Mouse (Mus musculus): Measurements from ENCODE around the gene Trim33. TPM values are rescaled to one million over a fixed set of nuclear protein-coding genes. Genes with fewer than 3 reads are reported as not detected.

Trim33 gene
- polyA plus RNA-seq, 1 experiment from 2014 or later, result 39.0 TPM

- Histone ChIP-seq H3K4me3 (replicated peaks; ENCODE audit: low read depth, low read length) (peak overlapping the region; percentile 90), H3K36me3 (ENCODE audit: control insufficient read depth, insufficient read depth, low read length) (no peaks in the 10 kb centered on the region), H3K9ac (replicated peaks; ENCODE audit: low read length) (peak overlapping the region; percentile 99), H3K9me3 (ENCODE audit: control insufficient read depth, low read length) (no peaks in the 10 kb centered on the region), H3K27me3 (ENCODE audit: control insufficient read depth, insufficient read depth, low read length) (no peaks in the 10 kb centered on the region), H3K4me1 (ENCODE audit: control insufficient read depth, insufficient read depth, low read length) (peaks cover 7% of the 10 kb centered on the region), H3K27ac (replicated peaks; ENCODE audit: low read depth, low read length) (peak overlapping the region; percentile 96), H3K4me2 (ENCODE audit: low read length) (peak overlapping the region; percentile 67)
- 12% methylated on average over 11 of the region's 11 CpGs for WGBS
- peak; percentile 35 for DNase-seq
- ATAC-seq (ENCODE audit: low FRiP score, low TSS enrichment), result no peak
These were observed 422 bp upstream of the Trim33 start for GRCm38 (mm10) chr3:103278561-103279181.

- Histone ChIP-seq H3K27ac (replicated peaks; ENCODE audit: low read depth, low read length) (peak overlapping the region; percentile 96), H3K4me2 (ENCODE audit: low read length) (peak overlapping the region; percentile 84), H3K9me3 (ENCODE audit: control insufficient read depth, low read length) (no peaks in the 10 kb centered on the region), H3K9ac (replicated peaks; ENCODE audit: low read length) (peak overlapping the region; percentile 99), H3K27me3 (ENCODE audit: control insufficient read depth, insufficient read depth, low read length) (no peaks in the 10 kb centered on the region), H3K4me3 (replicated peaks; ENCODE audit: low read depth, low read length) (peak overlapping the region; percentile 90), H3K4me1 (ENCODE audit: control insufficient read depth, insufficient read depth, low read length) (peaks cover 7% of the 10 kb centered on the region), H3K36me3 (ENCODE audit: control insufficient read depth, insufficient read depth, low read length) (no peaks in the 10 kb centered on the region)
- peak; percentile 55 for ATAC-seq (ENCODE audit: low FRiP score, low TSS enrichment)
- peak; percentile 76 for DNase-seq
- under 1% methylated on average over 35 of the region's 36 CpGs for WGBS
These were observed 1.2 kb downstream of the Trim33 start for GRCm38 (mm10) chr3:103280241-103280761.

GRCm38 (mm10) chr3:103280875-103281274 is 1.8 kb downstream of the Trim33 start:
- ATAC-seq (ENCODE audit: low FRiP score, low TSS enrichment), result no peak
- DNase-seq, result no peak
- H3K4me3 ChIP-seq (replicated peaks; ENCODE audit: low read depth, low read length), result peak overlapping the region; percentile 90
- 34% methylated on average over 5 of the region's 5 CpGs for WGBS
- H3K27ac ChIP-seq (replicated peaks; ENCODE audit: low read depth, low read length), result peak overlapping the region; percentile 96; the same call in 1 of the 2 replicates
- H3K27me3 ChIP-seq (ENCODE audit: control insufficient read depth, insufficient read depth, low read length), result no peaks in the 10 kb centered on the region
- H3K4me2 ChIP-seq (ENCODE audit: low read length), result peak overlapping the region; percentile 84
- H3K36me3 ChIP-seq (ENCODE audit: control insufficient read depth, insufficient read depth, low read length), result no peaks in the 10 kb centered on the region
- H3K4me1 ChIP-seq (ENCODE audit: control insufficient read depth, insufficient read depth, low read length), result peaks cover 7% of the 10 kb centered on the region
- no peaks in the 10 kb centered on the region for H3K9me3 ChIP-seq (ENCODE audit: control insufficient read depth, low read length)
- H3K9ac ChIP-seq (replicated peaks; ENCODE audit: low read length), result peak overlapping the region; percentile 99

- H3K27me3 ChIP-seq (ENCODE audit: control insufficient read depth, insufficient read depth, low read length), result no peaks in the 10 kb centered on the region
- no peak overlapping the region for H3K9ac ChIP-seq (replicated peaks; ENCODE audit: low read length)
- ATAC-seq (ENCODE audit: low FRiP score, low TSS enrichment) (no peak), DNase-seq (no peak)
- no peak overlapping the region for H3K27ac ChIP-seq (replicated peaks; ENCODE audit: low read depth, low read length)
- no peak overlapping the region for H3K4me2 ChIP-seq (ENCODE audit: low read length)
- no peaks in the 10 kb centered on the region for H3K36me3 ChIP-seq (ENCODE audit: control insufficient read depth, insufficient read depth, low read length)
- WGBS, result 87% methylated on average over 4 of the region's 4 CpGs
- no peak overlapping the region for H3K4me3 ChIP-seq (replicated peaks; ENCODE audit: low read depth, low read length)
- H3K9me3 ChIP-seq (ENCODE audit: control insufficient read depth, low read length), result no peaks in the 10 kb centered on the region
- H3K4me1 ChIP-seq (ENCODE audit: control insufficient read depth, insufficient read depth, low read length), result no peaks in the 10 kb centered on the region
These were observed 9.7 kb downstream of the Trim33 start for GRCm38 (mm10) chr3:103288761-103289160.

- Histone ChIP-seq H3K9ac (replicated peaks; ENCODE audit: low read length) (no peak overlapping the region), H3K4me3 (replicated peaks; ENCODE audit: low read depth, low read length) (no peak overlapping the region), H3K4me2 (ENCODE audit: low read length) (no peak overlapping the region), H3K36me3 (ENCODE audit: control insufficient read depth, insufficient read depth, low read length) (no peaks in the 10 kb centered on the region), H3K27ac (replicated peaks; ENCODE audit: low read depth, low read length) (no peak overlapping the region), H3K9me3 (ENCODE audit: control insufficient read depth, low read length) (no peaks in the 10 kb centered on the region), H3K4me1 (ENCODE audit: control insufficient read depth, insufficient read depth, low read length) (no peaks in the 10 kb centered on the region), H3K27me3 (ENCODE audit: control insufficient read depth, insufficient read depth, low read length) (no peaks in the 10 kb centered on the region)
- 98% methylated on average over 2 of the region's 2 CpGs for WGBS
- no peak for ATAC-seq (ENCODE audit: low FRiP score, low TSS enrichment)
- no peak for DNase-seq
These were observed 12.0 kb downstream of the Trim33 start for GRCm38 (mm10) chr3:103291087-103291486.

- no peaks in the 10 kb centered on the region for H3K9me3 ChIP-seq (ENCODE audit: control insufficient read depth, low read length)
- no peaks in the 10 kb centered on the region for H3K4me1 ChIP-seq (ENCODE audit: control insufficient read depth, insufficient read depth, low read length)
- no peak overlapping the region for H3K27ac ChIP-seq (replicated peaks; ENCODE audit: low read depth, low read length)
- no peak overlapping the region for H3K4me3 ChIP-seq (replicated peaks; ENCODE audit: low read depth, low read length)
- no peak for DNase-seq
- no peaks in the 10 kb centered on the region for H3K36me3 ChIP-seq (ENCODE audit: control insufficient read depth, insufficient read depth, low read length)
- no peaks in the 10 kb centered on the region for H3K27me3 ChIP-seq (ENCODE audit: control insufficient read depth, insufficient read depth, low read length)
- H3K9ac ChIP-seq (replicated peaks; ENCODE audit: low read length), result no peak overlapping the region
- ATAC-seq (ENCODE audit: low FRiP score, low TSS enrichment), result no peak
- H3K4me2 ChIP-seq (ENCODE audit: low read length), result no peak overlapping the region
- WGBS, result 75% methylated on average over 6 of the region's 6 CpGs
These were observed 26.4 kb downstream of the Trim33 start for GRCm38 (mm10) chr3:103305411-103305982.

GRCm38 (mm10) chr3:103309252-103309651 is 30.2 kb downstream of the Trim33 start:
- DNase-seq (no peak), ATAC-seq (ENCODE audit: low FRiP score, low TSS enrichment) (no peak)
- H3K4me2 ChIP-seq (ENCODE audit: low read length), result no peak overlapping the region
- no peaks in the 10 kb centered on the region for H3K27me3 ChIP-seq (ENCODE audit: control insufficient read depth, insufficient read depth, low read length)
- H3K4me3 ChIP-seq (replicated peaks; ENCODE audit: low read depth, low read length), result no peak overlapping the region
- no peak overlapping the region for H3K27ac ChIP-seq (replicated peaks; ENCODE audit: low read depth, low read length)
- no peaks in the 10 kb centered on the region for H3K4me1 ChIP-seq (ENCODE audit: control insufficient read depth, insufficient read depth, low read length)
- H3K9ac ChIP-seq (replicated peaks; ENCODE audit: low read length), result no peak overlapping the region
- WGBS, result 89% methylated on average over 5 of the region's 5 CpGs
- peaks cover 8% of the 10 kb centered on the region for H3K36me3 ChIP-seq (ENCODE audit: control insufficient read depth, insufficient read depth, low read length)
- no peaks in the 10 kb centered on the region for H3K9me3 ChIP-seq (ENCODE audit: control insufficient read depth, low read length)

- 46% methylated on average over 1 of the region's 1 CpGs for WGBS
- H3K27me3 ChIP-seq (ENCODE audit: control insufficient read depth, insufficient read depth, low read length), result no peaks in the 10 kb centered on the region
- H3K36me3 ChIP-seq (ENCODE audit: control insufficient read depth, insufficient read depth, low read length), result peaks cover 13% of the 10 kb centered on the region
- no peak overlapping the region for H3K27ac ChIP-seq (replicated peaks; ENCODE audit: low read depth, low read length)
- DNase-seq, result no peak
- ATAC-seq (ENCODE audit: low FRiP score, low TSS enrichment), result no peak
- H3K9ac ChIP-seq (replicated peaks; ENCODE audit: low read length), result no peak overlapping the region
- H3K9me3 ChIP-seq (ENCODE audit: control insufficient read depth, low read length), result no peaks in the 10 kb centered on the region
- H3K4me1 ChIP-seq (ENCODE audit: control insufficient read depth, insufficient read depth, low read length), result no peaks in the 10 kb centered on the region
- H3K4me2 ChIP-seq (ENCODE audit: low read length), result no peak overlapping the region
- no peak overlapping the region for H3K4me3 ChIP-seq (replicated peaks; ENCODE audit: low read depth, low read length)
These were observed 30.7 kb downstream of the Trim33 start for GRCm38 (mm10) chr3:103309750-103310149.

- Histone ChIP-seq H3K4me1 (ENCODE audit: control insufficient read depth, insufficient read depth, low read length) (no peaks in the 10 kb centered on the region), H3K9me3 (ENCODE audit: control insufficient read depth, low read length) (no peaks in the 10 kb centered on the region), H3K4me2 (ENCODE audit: low read length) (no peak overlapping the region), H3K27me3 (ENCODE audit: control insufficient read depth, insufficient read depth, low read length) (no peaks in the 10 kb centered on the region), H3K4me3 (replicated peaks; ENCODE audit: low read depth, low read length) (no peak overlapping the region), H3K9ac (replicated peaks; ENCODE audit: low read length) (no peak overlapping the region), H3K27ac (replicated peaks; ENCODE audit: low read depth, low read length) (no peak overlapping the region), H3K36me3 (ENCODE audit: control insufficient read depth, insufficient read depth, low read length) (peaks cover 16% of the 10 kb centered on the region)
- no peak for DNase-seq
- no peak for ATAC-seq (ENCODE audit: low FRiP score, low TSS enrichment)
These were observed 35.2 kb downstream of the Trim33 start for GRCm38 (mm10) chr3:103314291-103314690.

Data from midbrain, embryonic 14.5 days (tissue).